Mouse (Mus musculus): ENCODE results near the gene Nae1.

- TF ChIP-seq CTCF (IDR thresholded peaks at IDR 0.05; ENCODE audit: extremely low read depth, insufficient read depth, low read length) (no peak), POLR2A (IDR thresholded peaks at IDR 0.05; ENCODE audit: extremely low read depth, insufficient read depth, low read length) (no peak)
Observed at GRCm38 (mm10) chr8:104479091-104479490, 55.3 kb downstream of the Nae1 start.
